Mouse (Mus musculus): ENCODE results near the gene Gpr4. TPM values are rescaled to one million over a fixed set of nuclear protein-coding genes. Genes with fewer than 3 reads are reported as not detected.

The Gpr4 gene
- total and polyA plus RNA-seq, 2 experiments from 2014 or later: 3.8 to 4.4 TPM

DNA sequence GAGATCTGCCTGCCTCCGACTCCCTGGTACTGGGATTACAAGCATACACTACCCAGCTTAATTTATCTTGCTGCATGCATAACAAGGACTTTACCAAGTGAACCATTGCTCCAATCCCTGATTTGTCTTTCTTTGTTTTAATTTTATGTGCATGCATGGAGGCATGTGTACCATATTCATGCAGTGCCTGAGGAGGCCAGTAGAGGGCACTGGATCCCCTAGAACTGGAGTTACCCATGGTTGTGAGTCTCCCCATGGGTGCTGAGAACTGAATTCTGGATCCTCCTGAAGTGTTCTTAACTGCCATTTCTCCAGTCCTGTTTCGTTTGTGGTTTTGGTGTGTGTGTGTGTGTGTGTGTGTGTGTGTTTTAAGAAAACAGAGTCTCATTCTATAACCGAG lies 45.3 kb upstream of the Gpr4 start:
- no peak overlapping the region for H3K27ac ChIP-seq
- no peaks in the 10 kb centered on the region for H3K27me3 ChIP-seq (ENCODE audit: insufficient read depth, low read length)
- no peak overlapping the region for H3K4me2 ChIP-seq (ENCODE audit: low read depth, low read length)
- 89% methylated on average over 3 of the region's 3 CpGs for WGBS
- peak; percentile 26; the same call in 1 of the 2 replicates for TF ChIP-seq CTCF (IDR thresholded peaks at IDR 0.05; ENCODE audit: low read depth)
- DNase-seq (ENCODE audit: low spot score): no peak
- no peaks in the 10 kb centered on the region for H3K9me3 ChIP-seq (ENCODE audit: low read length)
- H3K9ac ChIP-seq (replicated peaks; ENCODE audit: low read length): no peak overlapping the region
- no peak overlapping the region for H3K4me3 ChIP-seq (ENCODE audit: low read length)
- ATAC-seq: no peak
- H3K36me3 ChIP-seq (ENCODE audit: insufficient read depth, low read length): no peaks in the 10 kb centered on the region
- no peaks in the 10 kb centered on the region; the same call in 1 of the 2 replicates for H3K4me1 ChIP-seq (ENCODE audit: insufficient read depth, low read length)

DNA sequence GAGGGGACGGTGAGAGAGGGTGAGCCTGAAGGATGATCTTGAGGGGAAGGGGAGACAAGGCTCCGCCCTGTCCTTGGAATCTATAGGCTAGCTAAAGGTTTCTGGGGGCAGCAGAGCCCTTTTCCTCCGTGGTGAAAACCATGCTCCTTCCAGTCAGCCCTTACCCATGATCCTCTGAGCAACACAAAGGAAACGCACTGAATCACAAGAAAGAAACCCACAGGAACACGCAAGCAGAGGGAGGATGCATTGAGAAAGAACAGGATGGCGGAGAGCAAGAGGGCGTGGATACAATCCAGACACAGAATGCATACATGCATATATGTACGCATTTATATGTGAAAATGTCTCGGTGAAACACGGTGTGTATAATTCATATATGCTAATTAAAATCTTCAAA lies 42.8 kb upstream of the Gpr4 start:
- Histone ChIP-seq H3K9ac (replicated peaks; ENCODE audit: low read length) (no peak overlapping the region), H3K36me3 (ENCODE audit: insufficient read depth, low read length) (no peaks in the 10 kb centered on the region), H3K9me3 (ENCODE audit: low read length) (no peaks in the 10 kb centered on the region), H3K4me3 (ENCODE audit: low read length) (no peak overlapping the region), H3K4me2 (ENCODE audit: low read depth, low read length) (no peak overlapping the region), H3K4me1 (ENCODE audit: insufficient read depth, low read length) (no peaks in the 10 kb centered on the region; the same call in 1 of the 2 replicates), H3K27me3 (ENCODE audit: insufficient read depth, low read length) (no peaks in the 10 kb centered on the region), H3K27ac (no peak overlapping the region)
- DNase-seq (ENCODE audit: low spot score): no peak
- 66% methylated on average over 10 of the region's 10 CpGs for WGBS
- no peak for TF ChIP-seq CTCF (IDR thresholded peaks at IDR 0.05; ENCODE audit: low read depth)
- no peak for ATAC-seq

DNA sequence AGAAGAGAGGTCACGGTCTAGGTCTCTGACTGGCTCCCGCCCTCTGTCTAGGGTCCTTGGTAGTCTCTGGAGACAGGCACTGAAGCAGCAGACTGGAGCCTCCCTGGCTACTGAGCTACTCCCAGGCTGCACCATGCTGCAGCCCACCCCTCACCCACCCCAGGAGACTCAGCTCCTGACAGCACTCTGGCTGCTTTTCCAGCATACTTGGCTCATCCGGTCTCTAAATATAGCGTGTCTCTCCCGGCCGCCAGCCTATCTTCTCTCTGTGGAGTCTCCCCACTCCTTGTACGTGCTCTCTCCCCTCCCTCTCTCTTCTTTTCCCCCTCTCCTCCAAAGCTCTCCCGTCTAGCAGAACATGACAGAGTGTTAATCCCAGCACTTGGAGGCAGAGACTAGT lies 42.2 kb upstream of the Gpr4 start:
- Histone ChIP-seq H3K9me3 (ENCODE audit: low read length) (no peaks in the 10 kb centered on the region), H3K27ac (no peak overlapping the region), H3K9ac (replicated peaks; ENCODE audit: low read length) (no peak overlapping the region), H3K4me2 (ENCODE audit: low read depth, low read length) (no peak overlapping the region), H3K36me3 (ENCODE audit: insufficient read depth, low read length) (no peaks in the 10 kb centered on the region), H3K4me3 (ENCODE audit: low read length) (no peak overlapping the region), H3K27me3 (ENCODE audit: insufficient read depth, low read length) (no peaks in the 10 kb centered on the region), H3K4me1 (ENCODE audit: insufficient read depth, low read length) (no peaks in the 10 kb centered on the region; the same call in 1 of the 2 replicates)
- WGBS: 44% methylated on average over 8 of the region's 8 CpGs
- DNase-seq (ENCODE audit: low spot score) (no peak), ATAC-seq (peak; percentile 43; the same call in 1 of the 2 replicates)
- no peak for TF ChIP-seq CTCF (IDR thresholded peaks at IDR 0.05; ENCODE audit: low read depth)

DNA sequence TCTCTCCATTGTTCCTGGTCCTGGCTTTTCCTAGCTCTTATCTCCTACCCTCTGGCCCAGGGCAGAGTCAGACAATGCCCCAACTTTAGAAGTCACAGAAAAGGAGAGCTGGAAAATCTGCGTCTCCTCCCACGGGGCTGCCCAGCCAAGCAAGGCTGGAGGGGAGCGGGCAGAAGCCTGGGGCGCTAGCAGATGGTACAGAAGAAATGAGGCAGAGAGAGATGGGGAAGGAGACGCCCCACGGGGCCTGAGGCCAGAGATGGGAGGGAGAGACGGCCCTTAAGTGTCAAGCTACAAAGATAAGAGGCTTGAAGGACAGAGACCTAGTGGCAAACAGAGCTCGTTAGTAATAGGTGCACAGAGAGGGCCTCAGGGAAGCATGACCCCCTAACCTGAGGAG lies 40.5 kb upstream of the Gpr4 start:
- no peaks in the 10 kb centered on the region for H3K27me3 ChIP-seq (ENCODE audit: insufficient read depth, low read length)
- H3K36me3 ChIP-seq (ENCODE audit: insufficient read depth, low read length): no peaks in the 10 kb centered on the region
- DNase-seq (ENCODE audit: low spot score) (no peak), ATAC-seq (no peak)
- WGBS: 33% methylated on average over 8 of the region's 8 CpGs
- H3K4me3 ChIP-seq (ENCODE audit: low read length): no peak overlapping the region
- no peaks in the 10 kb centered on the region for H3K9me3 ChIP-seq (ENCODE audit: low read length)
- no peak overlapping the region; the same call in 1 of the 2 replicates for H3K9ac ChIP-seq (replicated peaks; ENCODE audit: low read length)
- no peaks in the 10 kb centered on the region for H3K4me1 ChIP-seq (ENCODE audit: insufficient read depth, low read length)
- no peak for TF ChIP-seq CTCF (IDR thresholded peaks at IDR 0.05; ENCODE audit: low read depth)
- no peak overlapping the region; the same call in 1 of the 2 replicates for H3K27ac ChIP-seq
- H3K4me2 ChIP-seq (ENCODE audit: low read depth, low read length): no peak overlapping the region

DNA sequence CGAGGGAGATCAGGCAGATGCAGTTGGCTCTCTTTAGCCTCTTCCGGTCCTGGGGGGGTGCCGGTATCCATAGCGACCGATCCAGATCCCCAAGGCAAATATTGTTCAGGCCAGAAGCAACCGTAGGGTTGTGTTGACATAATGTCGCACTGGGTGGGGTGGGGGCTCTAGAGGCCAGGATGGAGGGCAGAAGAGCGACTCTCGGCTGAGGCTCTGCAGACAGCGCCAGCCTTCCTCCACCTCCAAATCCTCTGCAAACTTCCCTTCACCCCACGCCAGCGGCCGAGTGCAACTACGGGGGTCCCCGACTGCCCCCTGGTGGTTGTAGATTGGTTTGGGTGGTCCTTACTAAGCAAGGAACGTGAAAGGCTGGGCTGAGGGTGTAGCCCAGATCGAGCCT lies 39.5 kb upstream of the Gpr4 start:
- Histone ChIP-seq H3K36me3 (ENCODE audit: insufficient read depth, low read length) (no peaks in the 10 kb centered on the region), H3K27ac (no peak overlapping the region), H3K4me1 (ENCODE audit: insufficient read depth, low read length) (no peaks in the 10 kb centered on the region), H3K4me3 (ENCODE audit: low read length) (peak overlapping the region; percentile 13; the same call in 1 of the 2 replicates), H3K27me3 (ENCODE audit: insufficient read depth, low read length) (no peaks in the 10 kb centered on the region), H3K4me2 (ENCODE audit: low read depth, low read length) (peak overlapping the region; percentile 52), H3K9ac (replicated peaks; ENCODE audit: low read length) (no peak overlapping the region), H3K9me3 (ENCODE audit: low read length) (no peaks in the 10 kb centered on the region)
- WGBS: 3% methylated on average over 17 of the region's 17 CpGs
- DNase-seq (ENCODE audit: low spot score) (peak; percentile 91), ATAC-seq (0 out of 2 replicates have a peak, but pooled peaks have one; percentile 9)
- TF ChIP-seq CTCF (IDR thresholded peaks at IDR 0.05; ENCODE audit: low read depth): peak; percentile 87

DNA sequence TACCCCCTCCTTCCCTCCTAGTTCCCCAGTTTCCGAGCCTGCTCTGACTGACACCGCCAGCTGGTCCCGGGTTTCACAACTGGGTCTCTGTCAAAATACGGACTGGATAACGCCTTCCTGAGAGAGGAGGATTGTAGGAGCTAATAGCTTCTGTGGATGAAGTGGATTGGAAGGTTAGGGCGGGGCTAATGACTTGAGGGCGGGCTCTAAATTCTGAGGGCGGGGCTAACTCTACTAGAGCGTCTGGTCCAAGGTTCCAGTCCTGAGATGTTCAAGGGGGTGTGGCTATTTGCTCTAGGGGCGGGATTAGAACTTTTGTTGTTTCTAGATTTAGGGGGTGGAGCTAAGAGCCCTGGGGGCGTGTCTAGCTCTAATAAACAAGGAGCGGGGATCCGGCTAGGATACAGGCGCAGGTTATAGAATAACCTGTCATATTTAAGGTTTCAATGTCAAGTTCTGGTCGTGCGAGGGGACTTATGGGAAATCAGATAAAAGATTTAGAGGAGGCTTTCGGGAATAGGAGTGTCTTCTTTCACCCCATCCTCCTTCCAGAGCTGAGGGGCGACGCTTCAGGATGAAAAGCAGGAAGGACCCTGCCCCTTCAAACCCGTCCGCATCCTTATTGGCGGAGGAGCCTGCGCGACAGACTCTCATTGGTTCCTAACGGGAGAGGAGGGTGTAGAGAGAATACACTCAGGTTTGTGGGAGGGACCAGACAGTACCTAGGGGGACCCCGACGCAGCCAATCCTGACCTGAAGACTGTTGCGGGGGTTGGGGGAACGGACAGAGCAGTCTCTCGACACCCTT lies 36.4 kb upstream of the Gpr4 start, which contains the start of gene Eml2:
Gene Eml2 (plus strand): TSS at position 714 of the 808 bp plus-strand sequence.
- Histone ChIP-seq H3K27me3 (ENCODE audit: insufficient read depth, low read length) (0 out of 2 replicates have a peak, but pooled peaks cover 5% of the 10 kb centered on the region), H3K4me1 (ENCODE audit: insufficient read depth, low read length) (peaks cover 5% of the 10 kb centered on the region; the same call in 1 of the 2 replicates), H3K9me3 (ENCODE audit: low read length) (no peaks in the 10 kb centered on the region), H3K36me3 (ENCODE audit: insufficient read depth, low read length) (no peaks in the 10 kb centered on the region), H3K9ac (replicated peaks; ENCODE audit: low read length) (peak within 1 kb of the TSS; percentile 70), H3K4me2 (ENCODE audit: low read depth, low read length) (peak within 1 kb of the TSS; percentile 63), H3K4me3 (ENCODE audit: low read length) (peak within 1 kb of the TSS; percentile 63), H3K27ac (peak within 1 kb of the TSS; percentile 70)
- no peak for TF ChIP-seq CTCF (IDR thresholded peaks at IDR 0.05; ENCODE audit: low read depth)
- DNase-seq (ENCODE audit: low spot score) (peak; percentile 92), ATAC-seq (peak; percentile 94)
- 1% methylated on average over 30 of the region's 30 CpGs for WGBS
